ENCODE assay signal across 18 mouse cellular contexts in genomic region chr16:92794197-92794596, GRCm38 (mm10). TPM values are rescaled to one million over a fixed set of nuclear protein-coding genes. Genes with fewer than 3 reads are reported as not detected.
DNase-seq lines count a peak whose midpoint lies in the region; ATAC-seq and TF ChIP-seq lines count a peak whose summit lies in the region.
"Had no signal": no experiment of that assay in that cellular context is flagged by ENCODE, and none has a peak within 500 bp of the region (broad histone marks: within the 10 kb centered on the region; RNA-seq: fewer than 3 reads in every experiment).

No protein-coding gene starts in this region.

- H3K4me3 ChIP-seq in liver, embryonic 12.5 days = no peak overlapping the region
- H3K4me3 ChIP-seq in liver, postnatal 0 days (ENCODE audit: low read depth, low read length) = no peak overlapping the region
- no peak overlapping the region for H3K4me3 ChIP-seq in midbrain, embryonic 14.5 days (replicated peaks; ENCODE audit: low read depth, low read length)
- no peak overlapping the region for H3K4me3 ChIP-seq in midbrain, postnatal 0 days (ENCODE audit: low read depth, low read length)
- no peak overlapping the region for H3K4me3 ChIP-seq in myocyte
- H3K4me3 ChIP-seq in intestine, postnatal 0 days (ENCODE audit: low read depth, low read length) = no peak overlapping the region
- H3K4me3 ChIP-seq: embryonic facial prominence, embryonic 12.5 days; forebrain, embryonic 13.5 days; heart, embryonic 13.5 days; hindbrain, embryonic 15.5 days had no signal

- peak overlapping the region; percentile 27 for H3K27ac ChIP-seq in liver, embryonic 12.5 days
- no peak overlapping the region for H3K27ac ChIP-seq in liver, postnatal 0 days (ENCODE audit: low read depth)
- H3K27ac ChIP-seq in midbrain, embryonic 14.5 days (replicated peaks; ENCODE audit: low read depth, low read length) = no peak overlapping the region
- no peak overlapping the region for H3K27ac ChIP-seq in midbrain, postnatal 0 days (ENCODE audit: low read depth, low read length)
- H3K27ac ChIP-seq in intestine, postnatal 0 days (ENCODE audit: low read depth, low read length) = no peak overlapping the region
- H3K27ac ChIP-seq: embryonic facial prominence, embryonic 12.5 days; forebrain, embryonic 13.5 days; heart, embryonic 13.5 days; hindbrain, embryonic 15.5 days had no signal

- H3K27me3 ChIP-seq in liver, embryonic 12.5 days (replicated peaks) = no peaks in the 10 kb centered on the region
- H3K27me3 ChIP-seq in liver, postnatal 0 days (ENCODE audit: insufficient read depth, low read length) = no peaks in the 10 kb centered on the region
- no peaks in the 10 kb centered on the region for H3K27me3 ChIP-seq in midbrain, embryonic 14.5 days (ENCODE audit: control insufficient read depth, insufficient read depth, low read length)
- no peaks in the 10 kb centered on the region for H3K27me3 ChIP-seq in midbrain, postnatal 0 days (ENCODE audit: insufficient read depth, low read length)
- H3K27me3 ChIP-seq in myocyte (ENCODE audit: control insufficient read depth, insufficient read depth, insufficient read length) = no peaks in the 10 kb centered on the region
- H3K27me3 ChIP-seq in intestine, postnatal 0 days (replicated peaks; ENCODE audit: control insufficient read depth, insufficient read depth, low read length) = no peaks in the 10 kb centered on the region
- H3K27me3 ChIP-seq: embryonic facial prominence, embryonic 12.5 days; forebrain, embryonic 13.5 days; hindbrain, embryonic 15.5 days had no signal

- H3ac ChIP-seq in myocyte (ENCODE audit: control insufficient read depth, insufficient read length) = no peak overlapping the region

- WGBS in liver, embryonic 12.5 days (ENCODE audit: insufficient replicate concordance) = 61% methylated on average over 6 of the region's 6 CpGs
- 50% methylated on average over 6 of the region's 6 CpGs for WGBS in liver, postnatal 0 days (ENCODE audit: insufficient replicate concordance)
- WGBS in midbrain, embryonic 14.5 days = 16% methylated on average over 6 of the region's 6 CpGs
- WGBS in midbrain, postnatal 0 days = 16% methylated on average over 6 of the region's 6 CpGs
- 50% methylated on average over 6 of the region's 6 CpGs for WGBS in intestine, postnatal 0 days

- no peak for TF ChIP-seq EP300 in liver, postnatal 0 days (IDR thresholded peaks at IDR 0.05; ENCODE audit: low read depth)

- no peak overlapping the region for H3K9ac ChIP-seq in liver, embryonic 12.5 days
- no peak overlapping the region for H3K9ac ChIP-seq in liver, postnatal 0 days (replicated peaks)
- H3K9ac ChIP-seq in midbrain, embryonic 14.5 days (replicated peaks; ENCODE audit: low read length) = no peak overlapping the region
- H3K9ac ChIP-seq in midbrain, postnatal 0 days (replicated peaks; ENCODE audit: low read length, poor library complexity, severe bottlenecking) = no peak overlapping the region
- H3K9ac ChIP-seq in intestine, postnatal 0 days (ENCODE audit: low read depth, low read length) = no peak overlapping the region
- H3K9ac ChIP-seq: embryonic facial prominence, embryonic 12.5 days; forebrain, embryonic 13.5 days; heart, embryonic 13.5 days; hindbrain, embryonic 15.5 days had no signal

- peak overlapping the region; percentile 12; the same call in 1 of the 2 replicates for H3K4me2 ChIP-seq in liver, embryonic 12.5 days
- H3K4me2 ChIP-seq in liver, postnatal 0 days (ENCODE audit: low read depth, low read length) = no peak overlapping the region
- H3K4me2 ChIP-seq in midbrain, embryonic 14.5 days (ENCODE audit: low read length) = no peak overlapping the region
- H3K4me2 ChIP-seq in midbrain, postnatal 0 days (ENCODE audit: low read depth, low read length, poor library complexity, severe bottlenecking) = no peak overlapping the region
- no peak overlapping the region for H3K4me2 ChIP-seq in myocyte (ENCODE audit: low read depth)
- no peak overlapping the region for H3K4me2 ChIP-seq in intestine, postnatal 0 days (replicated peaks; ENCODE audit: low read depth)
- H3K4me2 ChIP-seq: embryonic facial prominence, embryonic 12.5 days; forebrain, embryonic 13.5 days; heart, embryonic 13.5 days; hindbrain, embryonic 15.5 days had no signal

- H3K79me2 ChIP-seq in myocyte (ENCODE audit: control insufficient read depth, insufficient read depth) = peaks cover 96% of the 10 kb centered on the region

- no peak for DNase-seq in liver, postnatal 0 days
- peak; percentile 19 for DNase-seq in midbrain, embryonic 14.5 days
- DNase-seq in midbrain, postnatal 0 days (ENCODE audit: low spot score) = no peak
- DNase-seq in brain, embryonic 14.5 days (ENCODE audit: low read depth) = peak; percentile 20
- DNase-seq: adrenal gland, postnatal 10 days; cerebellum, adult 11-12 months; cerebellum, adult 9-10 months; cerebellum, postnatal 36 days; gastrocnemius, postnatal 36 days; heart, adult 11 months; heart, postnatal 36 days had no signal

- H3K36me3 ChIP-seq in liver, embryonic 12.5 days = no peaks in the 10 kb centered on the region
- H3K36me3 ChIP-seq in liver, postnatal 0 days (replicated peaks; ENCODE audit: insufficient read depth, low read length) = no peaks in the 10 kb centered on the region
- H3K36me3 ChIP-seq in midbrain, embryonic 14.5 days (ENCODE audit: control insufficient read depth, insufficient read depth, low read length) = no peaks in the 10 kb centered on the region
- no peaks in the 10 kb centered on the region for H3K36me3 ChIP-seq in midbrain, postnatal 0 days (ENCODE audit: insufficient read depth, low read length)
- peaks cover 7% of the 10 kb centered on the region for H3K36me3 ChIP-seq in myocyte (ENCODE audit: control insufficient read depth, insufficient read depth)
- H3K36me3 ChIP-seq in intestine, postnatal 0 days (ENCODE audit: control insufficient read depth, insufficient read depth) = no peaks in the 10 kb centered on the region
- H3K36me3 ChIP-seq: embryonic facial prominence, embryonic 12.5 days; heart, embryonic 13.5 days; hindbrain, embryonic 15.5 days had no signal

- no peak for TF ChIP-seq POLR2A in brain, embryonic 14.5 days (IDR thresholded peaks at IDR 0.05; ENCODE audit: borderline replicate concordance, extremely low read depth, insufficient read depth, insufficient read length, poor library complexity, severe bottlenecking)
- TF ChIP-seq POLR2A in myocyte (IDR thresholded peaks at IDR 0.05; ENCODE audit: insufficient read length, low read depth) = no peak

- H3K9me3 ChIP-seq in liver, embryonic 12.5 days (replicated peaks) = no peaks in the 10 kb centered on the region
- no peaks in the 10 kb centered on the region for H3K9me3 ChIP-seq in liver, postnatal 0 days (ENCODE audit: low read length)
- H3K9me3 ChIP-seq in midbrain, embryonic 14.5 days (ENCODE audit: control insufficient read depth, low read length) = no peaks in the 10 kb centered on the region
- H3K9me3 ChIP-seq in midbrain, postnatal 0 days (ENCODE audit: low read length) = no peaks in the 10 kb centered on the region
- no peaks in the 10 kb centered on the region for H3K9me3 ChIP-seq in intestine, postnatal 0 days (ENCODE audit: control insufficient read depth)
- H3K9me3 ChIP-seq: embryonic facial prominence, embryonic 12.5 days; forebrain, embryonic 13.5 days; heart, embryonic 13.5 days; hindbrain, embryonic 15.5 days had no signal

- H3K4me1 ChIP-seq in liver, embryonic 12.5 days = peaks cover 81% of the 10 kb centered on the region
- peaks cover 21% of the 10 kb centered on the region; the same call in 1 of the 2 replicates for H3K4me1 ChIP-seq in liver, postnatal 0 days (ENCODE audit: insufficient read depth)
- H3K4me1 ChIP-seq in midbrain, embryonic 14.5 days (ENCODE audit: control insufficient read depth, insufficient read depth, low read length) = peaks cover 5% of the 10 kb centered on the region; the same call in 1 of the 2 replicates
- no peaks in the 10 kb centered on the region for H3K4me1 ChIP-seq in midbrain, postnatal 0 days (ENCODE audit: insufficient read depth, low read length)
- no peaks in the 10 kb centered on the region for H3K4me1 ChIP-seq in intestine, postnatal 0 days (replicated peaks; ENCODE audit: control insufficient read depth, insufficient read depth, low read length)
- H3K4me1 ChIP-seq: embryonic facial prominence, embryonic 12.5 days; forebrain, embryonic 13.5 days; hindbrain, embryonic 15.5 days had no signal

- no peak for TF ChIP-seq CTCF in liver, postnatal 0 days (IDR thresholded peaks at IDR 0.05; ENCODE audit: low read depth)
- no peak for TF ChIP-seq CTCF in midbrain, postnatal 0 days (IDR thresholded peaks at IDR 0.05)
- no peak for TF ChIP-seq CTCF in brain, embryonic 14.5 days (IDR thresholded peaks at IDR 0.05; ENCODE audit: borderline replicate concordance, extremely low read depth, insufficient read depth, insufficient read length)
- no peak for TF ChIP-seq CTCF in intestine, postnatal 0 days (IDR thresholded peaks at IDR 0.05; ENCODE audit: low read depth)

- ATAC-seq in liver, embryonic 12.5 days = no peak
- no peak for ATAC-seq in liver, postnatal 0 days
- no peak for ATAC-seq in midbrain, embryonic 14.5 days (ENCODE audit: low FRiP score, low TSS enrichment)
- ATAC-seq in midbrain, postnatal 0 days (ENCODE audit: low FRiP score) = no peak
- ATAC-seq in intestine, postnatal 0 days = no peak
- ATAC-seq: forebrain, embryonic 13.5 days had no signal

TF ChIP-seq in myocyte, 11 proteins besides CTCF, POLR2A, EP300 and RAD21:
- TF ChIP-seq MYOG (IDR thresholded peaks at IDR 0.05; ENCODE audit: control insufficient read depth in 1 of 3, insufficient read depth in 1 of 3, insufficient read length in 2 of 3, low read depth in 2 of 3) = peak in 1 of 3 experiments; percentile 41
- no peak for TF ChIP-seq MAX (IDR thresholded peaks at IDR 0.05; ENCODE audit: low read depth)
- peak in 2 of 3 experiments; percentile 53 to 71 for TF ChIP-seq MYOD1 (IDR thresholded peaks at IDR 0.05; ENCODE audit: control insufficient read depth in 1 of 3, insufficient read length in 2 of 3, low read depth in 2 of 3)

RNA-seq across cellular contexts. Expression of gene Runx1, which starts 31.8 kb away (rescaled TPM):
- 11.7 and 13.5 TPM in 2 replicates for polyA plus RNA-seq in liver, embryonic 12.5 days (2016; fragmentation: Nextera tagmentation; extraction: Ambion mirVana)
- polyA plus RNA-seq in liver, postnatal 0 days (2015; fragmentation: Nextera tagmentation; extraction: Ambion mirVana) = 3.3 and 4.6 TPM in 2 replicates
- 0.59 and 0.76 TPM in 2 replicates for polyA plus RNA-seq in midbrain, embryonic 14.5 days (2014; fragmentation: Nextera tagmentation; extraction: Ambion mirVana)
- 1.7 and 2.0 TPM in 2 replicates for total RNA-seq in midbrain, postnatal 0 days (2014; rRNA removed)
- polyA plus RNA-seq in midbrain, postnatal 0 days (2015; fragmentation: Nextera tagmentation; extraction: Ambion mirVana) = 0.64 and 0.74 TPM in 2 replicates
- 0.48 and 1.4 TPM in 2 replicates for polyA plus RNA-seq in brain, embryonic 14.5 days (2012; rRNA removed)
- 38.8 TPM for polyA plus RNA-seq in myocyte (2012; fragmentation: generic; extraction: Trizol)
- 1.7 TPM in 2 replicates for polyA plus RNA-seq in intestine, postnatal 0 days (2015; fragmentation: Nextera tagmentation; extraction: Ambion mirVana)

Comparison
In these comparisons a context has a peak if more than half of its experiments do, and no peak if none do; other contexts are left out.
1. DNase-seq: peak in midbrain, embryonic 14.5 days (single experiment) and brain, embryonic 14.5 days (single experiment); none in liver, postnatal 0 days (single experiment) and midbrain, postnatal 0 days (single experiment).